Mouse (Mus musculus): ENCODE results near the gene H1f0. TPM values are rescaled to one million over a fixed set of nuclear protein-coding genes. Genes with fewer than 3 reads are reported as not detected.
"Not testable (repeated sequence)": the region's sequence is repeated elsewhere in the genome, so short reads cannot be mapped to it uniquely, and the experiment has no call there.

H1f0 gene
- total RNA-seq, 1 experiment from 2014 or later = 162 TPM

GRCm38 (mm10) chr15:79003079-79003478, 25.2 kb upstream of the H1f0 start:
- DNase-seq = peak; percentile 26

GRCm38 (mm10) chr15:79005581-79005980, 22.7 kb upstream of the H1f0 start:
- DNase-seq = peak; percentile 42

GRCm38 (mm10) chr15:79006638-79007037, 21.6 kb upstream of the H1f0 start:
- no peak for DNase-seq

GRCm38 (mm10) chr15:79007059-79007458, 21.2 kb upstream of the H1f0 start:
- DNase-seq = no peak

- DNase-seq = not testable (repeated sequence)
Observed at GRCm38 (mm10) chr15:79007836-79008235, 20.4 kb upstream of the H1f0 start.

- DNase-seq = no peak
Observed at GRCm38 (mm10) chr15:79009734-79010133, 18.5 kb upstream of the H1f0 start.

- no peak for DNase-seq
Observed at GRCm38 (mm10) chr15:79011550-79011949, 16.7 kb upstream of the H1f0 start.

- DNase-seq = no peak
Observed at GRCm38 (mm10) chr15:79013382-79013781, 14.9 kb upstream of the H1f0 start.

- no peak for DNase-seq
Observed at GRCm38 (mm10) chr15:79018191-79018590, 10.1 kb upstream of the H1f0 start.

- DNase-seq = no peak
Observed at GRCm38 (mm10) chr15:79018886-79019285, 9.4 kb upstream of the H1f0 start.

GRCm38 (mm10) chr15:79022671-79023230, 5.5 kb upstream of the H1f0 start:
- peak; percentile 55 for DNase-seq

GRCm38 (mm10) chr15:79023366-79023765, 4.9 kb upstream of the H1f0 start:
- no peak for DNase-seq

GRCm38 (mm10) chr15:79025687-79026308, 2.5 kb upstream of the H1f0 start:
- no peak for DNase-seq

- DNase-seq = no peak
Observed at GRCm38 (mm10) chr15:79026511-79027290, 1.5 kb upstream of the H1f0 start.

- DNase-seq = peak; percentile 67
Observed at GRCm38 (mm10) chr15:79027291-79028205, 702 bp upstream of the H1f0 start.

- DNase-seq = peak; percentile 44
Observed at GRCm38 (mm10) chr15:79028823-79029484, 704 bp downstream of the H1f0 start.

- DNase-seq = no peak
Observed at GRCm38 (mm10) chr15:79029519-79030241, 1.4 kb downstream of the H1f0 start.

- DNase-seq = peak; percentile 94
Observed at GRCm38 (mm10) chr15:79030551-79031435, 2.5 kb downstream of the H1f0 start.

- DNase-seq = not testable (repeated sequence)
Observed at GRCm38 (mm10) chr15:79031908-79032307, 3.7 kb downstream of the H1f0 start.

GRCm38 (mm10) chr15:79037913-79038328, 9.7 kb downstream of the H1f0 start:
- DNase-seq = peak; percentile 89

Measured in adrenal gland, postnatal 14 days (tissue).